Mouse (Mus musculus) MEL (cell line): ENCODE data around the gene Ezh2. TPM values are rescaled to one million over a fixed set of nuclear protein-coding genes. Genes with fewer than 3 reads are reported as not detected.

Experiments used
- DNase-seq: peaks from one replicate; pipeline ENCODE4 v3.0.0; 2011; ENCODE audit warnings: low read depth, low spot score
- H3K27ac ChIP-seq: 2 replicates; pipeline ENCODE4 v1.5.1; 2012; ENCODE audit warnings: low read depth, mild to moderate bottlenecking, control low read depth, low read length, moderate library complexity; ENCODE audit not compliant: control insufficient read depth
- H3K27me3 ChIP-seq, 2 experiments: fragments of 150-350 bp in 1 of 2; sonication (generic) in 1 of 2; 2 replicates each; pipeline ENCODE4 v1.6.1; 2012; ENCODE audit warnings: low read length in 2 of 2, mild to moderate bottlenecking in 2 of 2, improper control_type of control experiment in 1 of 2, moderate library complexity in 1 of 2; ENCODE audit not compliant: insufficient read depth in 2 of 2, control insufficient read depth in 1 of 2
- H3K36me3 ChIP-seq, 2 experiments: 2 replicates each; pipeline ENCODE4 v1.6.1; 2012 to 2014; ENCODE audit warnings: low read length in 2 of 2, improper control_type of control experiment in 1 of 2, inconsistent platforms in 1 of 2, mild to moderate bottlenecking in 1 of 2; ENCODE audit not compliant: insufficient read depth in 2 of 2, control insufficient read depth in 1 of 2
- H3K4me1 ChIP-seq, 2 experiments: fragments of 150-350 bp in 1 of 2; sonication (generic) in 1 of 2; 2 replicates each; pipeline ENCODE4 v1.6.1; 2012; ENCODE audit warnings: low read length in 2 of 2, improper control_type of control experiment in 1 of 2, mild to moderate bottlenecking in 1 of 2; ENCODE audit not compliant: insufficient read depth in 2 of 2, control insufficient read depth in 1 of 2
- H3K4me3 ChIP-seq, 2 experiments: fragments of 150-350 bp in 1 of 2; sonication (generic) in 1 of 2; 2 replicates each; pipeline ENCODE4 v1.5.1; 2012; ENCODE audit warnings: low read depth in 2 of 2, low read length in 2 of 2, mild to moderate bottlenecking in 2 of 2, moderate library complexity in 2 of 2, control low read depth in 1 of 2, improper control_type of control experiment in 1 of 2; ENCODE audit not compliant: control insufficient read depth in 1 of 2, insufficient read depth in 1 of 2
- H3K79me2 ChIP-seq: 2 replicates; pipeline ENCODE4 v1.6.1; 2012; ENCODE audit warnings: mild to moderate bottlenecking, low read length, moderate library complexity; ENCODE audit not compliant: control insufficient read depth, poor library complexity, insufficient read depth
- H3K9ac ChIP-seq: 2 replicates; pipeline ENCODE4 v1.6.1; 2012; ENCODE audit warnings: low read depth, mild to moderate bottlenecking, control low read depth, low read length, moderate library complexity; ENCODE audit not compliant: control insufficient read depth, poor library complexity, severe bottlenecking
- H3K9me3 ChIP-seq: fragments of 150-350 bp; sonication (generic); replicated peaks from 2 replicates; pipeline ENCODE4 v1.6.1; 2012; ENCODE audit warnings: mild to moderate bottlenecking, low read length, improper control_type of control experiment, moderate library complexity; ENCODE audit not compliant: insufficient read depth
- CHD1 ChIP-seq: IDR thresholded peaks from 2 replicates; pipeline ENCODE4 v1.6.1; 2012; ENCODE audit warnings: low read depth, mild to moderate bottlenecking, inconsistent platforms, low read length, improper control_type of control experiment
- CTCF ChIP-seq, 3 experiments: IDR thresholded peaks in 2 of 3; conservative IDR thresholded peaks in 1 of 3; 2 replicates each; pipeline ENCODE4 v1.5.1; 2011 to 2012; ENCODE audit warnings: low read length in 3 of 3, low read depth in 2 of 3, mild to moderate bottlenecking in 2 of 3, improper control_type of control experiment in 1 of 3, inconsistent platforms in 1 of 3, mixed read lengths in 1 of 3, moderate library complexity in 1 of 3; ENCODE audit not compliant: control insufficient read depth in 1 of 3, insufficient read depth in 1 of 3, poor library complexity in 1 of 3, severe bottlenecking in 1 of 3
- E2F4 ChIP-seq: IDR thresholded peaks from 2 replicates; pipeline ENCODE4 v1.6.1; 2011; ENCODE audit warnings: low read depth, low read length, improper control_type of control experiment, borderline replicate concordance
- ETS1 ChIP-seq: IDR thresholded peaks from 2 replicates; pipeline ENCODE4 v1.6.1; 2012; ENCODE audit warnings: low read depth, mild to moderate bottlenecking, inconsistent platforms, low read length, improper control_type of control experiment, moderate library complexity
- GATA1 ChIP-seq: IDR thresholded peaks from 2 replicates; pipeline ENCODE4 v1.6.1; 2011; ENCODE audit warnings: low read depth, low read length, improper control_type of control experiment
- MEF2A ChIP-seq: IDR thresholded peaks from 2 replicates; pipeline ENCODE4 v1.6.1; 2014; ENCODE audit warnings: low read depth, mild to moderate bottlenecking, inconsistent platforms, low read length, improper control_type of control experiment; ENCODE audit not compliant: poor library complexity, insufficient replicate concordance, severe bottlenecking; ENCODE audit errors: extremely low read depth
- MYB ChIP-seq: IDR thresholded peaks from 2 replicates; pipeline ENCODE4 v1.6.1; 2011; ENCODE audit warnings: mild to moderate bottlenecking, low read depth, low read length, improper control_type of control experiment
- MYC ChIP-seq: IDR thresholded peaks from 2 replicates; pipeline ENCODE4 v1.6.1; 2011; ENCODE audit warnings: low read depth, mild to moderate bottlenecking, low read length, improper control_type of control experiment, moderate library complexity
- NRF1 ChIP-seq: IDR thresholded peaks from 2 replicates; pipeline ENCODE4 v1.6.1; 2014; ENCODE audit warnings: low read depth, mild to moderate bottlenecking, inconsistent platforms, low read length, improper control_type of control experiment, moderate library complexity; ENCODE audit not compliant: poor library complexity, insufficient read depth, severe bottlenecking
- SMC3 ChIP-seq: IDR thresholded peaks from 2 replicates; pipeline ENCODE4 v1.6.1; 2011; ENCODE audit warnings: low read depth, low read length, improper control_type of control experiment
- TAL1 ChIP-seq: IDR thresholded peaks from 2 replicates; pipeline ENCODE4 v1.6.1; 2012; ENCODE audit warnings: mild to moderate bottlenecking, inconsistent platforms, low read length, moderate library complexity, mixed read lengths
- TBP ChIP-seq: IDR thresholded peaks from 2 replicates; pipeline ENCODE4 v1.8.0; 2011; ENCODE audit warnings: low read depth, low read length, improper control_type of control experiment
- USF1 ChIP-seq: IDR thresholded peaks from 2 replicates; pipeline ENCODE4 v1.6.1; 2014; ENCODE audit warnings: low read depth, mild to moderate bottlenecking, inconsistent platforms, low read length, improper control_type of control experiment, moderate library complexity
- USF2 ChIP-seq, 2 experiments: IDR thresholded peaks; 2 replicates each; pipeline ENCODE4 v1.6.1; 2011 to 2012; ENCODE audit warnings: improper control_type of control experiment in 2 of 2, low read length in 2 of 2, borderline replicate concordance in 1 of 2, inconsistent platforms in 1 of 2, low read depth in 1 of 2, mild to moderate bottlenecking in 1 of 2; ENCODE audit not compliant: insufficient read depth in 1 of 2
- ZKSCAN1 ChIP-seq: IDR thresholded peaks from 2 replicates; pipeline ENCODE4 v1.6.1; 2012; ENCODE audit warnings: low read depth, mild to moderate bottlenecking, inconsistent platforms, low read length, improper control_type of control experiment, moderate library complexity
- ZNF384 ChIP-seq: IDR thresholded peaks from 2 replicates; pipeline ENCODE4 v1.6.1; 2012; ENCODE audit warnings: low read depth, mild to moderate bottlenecking, inconsistent platforms, low read length, improper control_type of control experiment
- polyA plus RNA-seq, 2 experiments: library from polyadenylated mRNA; stranded (reverse) in 1 of 2; unstranded in 1 of 2; fragments of >175 nt in 1 of 2; fragments of >200 nt in 1 of 2; gene quantifications; 2 replicates each; pipeline versions ENCODE4 v1.2.1 to v1.2.4; 2012; ENCODE audit warnings: low replicate concordance in 2 of 2, low read depth in 1 of 2; ENCODE audit not compliant: insufficient read length in 2 of 2, insufficient read depth in 1 of 2, missing spikeins in 1 of 2
- total RNA-seq: library from RNA; depleted of rRNA; stranded (reverse); fragments of 300-350 nt; gene quantifications from 2 replicates; pipeline ENCODE4 v1.2.3, GENCODE M21; 2012

Gene Ezh2
- total and polyA plus RNA-seq, 3 experiments = 30.9 to 1,353 (median 82.6) TPM

GRCm38 (mm10) chr6:47520030-47520429 lies 75.1 kb downstream of the Ezh2 start:
- Histone ChIP-seq H3K4me1 (no peaks in the 10 kb centered on the region), H3K4me3 (no peak overlapping the region), H3K36me3 (peaks cover 0 to 1% of the 10 kb centered on the region in 2 experiments; a peak in 1 of 4 replicates), H3K79me2 (no peaks in the 10 kb centered on the region), H3K9ac (no peak overlapping the region), H3K27me3 (no peaks in the 10 kb centered on the region), H3K27ac (no peak overlapping the region), H3K9me3 (no peaks in the 10 kb centered on the region)
- no peak for TF ChIP-seq MEF2A
- no peak for TF ChIP-seq ZNF384
- TF ChIP-seq GATA1 = no peak
- no peak for TF ChIP-seq ETS1
- TF ChIP-seq USF2 (IDR thresholded peaks at IDR 0.05; ENCODE audit: borderline replicate concordance in 1 of 2, insufficient read depth in 1 of 2, low read depth in 1 of 2, low read length in 2 of 2) = no peak
- no peak for DNase-seq

GRCm38 (mm10) chr6:47494562-47494961 lies 100.6 kb downstream of the Ezh2 start:
- no peak overlapping the region for H3K27ac ChIP-seq
- TF ChIP-seq ZNF384 = no peak
- H3K9me3 ChIP-seq = no peaks in the 10 kb centered on the region
- no peak overlapping the region for H3K9ac ChIP-seq
- no peak overlapping the region for H3K4me3 ChIP-seq
- H3K79me2 ChIP-seq = no peaks in the 10 kb centered on the region
- no peak for DNase-seq
- no peaks in the 10 kb centered on the region for H3K27me3 ChIP-seq
- H3K4me1 ChIP-seq = no peaks in the 10 kb centered on the region
- no peaks in the 10 kb centered on the region for H3K36me3 ChIP-seq

- Histone ChIP-seq H3K79me2 (peaks cover 10% of the 10 kb centered on the region; the same call in 1 of the 2 replicates), H3K9me3 (no peaks in the 10 kb centered on the region), H3K36me3 (no peaks in the 10 kb centered on the region; a peak in 1 of 4 replicates), H3K4me3 (no peak overlapping the region), H3K27me3 (no peaks in the 10 kb centered on the region), H3K27ac (no peak overlapping the region), H3K4me1 (no peaks in the 10 kb centered on the region), H3K9ac (no peak overlapping the region)
- no peak for TF ChIP-seq NRF1
- no peak for TF ChIP-seq E2F4
- TF ChIP-seq ZKSCAN1 = no peak
- no peak for TF ChIP-seq GATA1
- no peak for TF ChIP-seq MYB
- no peak for TF ChIP-seq TAL1
- TF ChIP-seq CHD1 = no peak
- TF ChIP-seq USF1 = no peak
- no peak for TF ChIP-seq ETS1
- TF ChIP-seq MYC = no peak
- no peak for TF ChIP-seq SMC3
- TF ChIP-seq CTCF (IDR thresholded peaks at IDR 0.05 in 2 of 3, conservative IDR thresholded peaks at IDR 0.05 in 1 of 3; ENCODE audit: control insufficient read depth in 1 of 3, insufficient read depth in 1 of 3, low read depth in 2 of 3, low read length in 3 of 3, poor library complexity in 1 of 3, severe bottlenecking in 1 of 3) = no peak
- TF ChIP-seq USF2 (IDR thresholded peaks at IDR 0.05; ENCODE audit: borderline replicate concordance in 1 of 2, insufficient read depth in 1 of 2, low read depth in 1 of 2, low read length in 2 of 2) = no peak
- TF ChIP-seq TBP = no peak
- DNase-seq = no peak
These were observed 113.1 kb downstream of the Ezh2 start for GRCm38 (mm10) chr6:47482027-47482426.
